Mouse (Mus musculus) myocyte (in vitro differentiated cells): ENCODE measurements around the gene Zc3h15.

ENCODE experiments used
- E2F4 ChIP-seq: IDR thresholded peaks from one replicate; pipeline ENCODE4 v1.6.1; 2011; ENCODE audit warnings: mild to moderate bottlenecking, control low read depth, moderate library complexity; ENCODE audit not compliant: insufficient read depth
- MAX ChIP-seq: IDR thresholded peaks from one replicate; pipeline ENCODE4 v1.6.1; 2011; ENCODE audit warnings: low read depth, mild to moderate bottlenecking, control low read depth
- MYOD1 ChIP-seq, 3 experiments: IDR thresholded peaks; one replicate each; pipeline ENCODE4 v1.6.1; 2011; ENCODE audit warnings: control low read depth in 2 of 3, low read depth in 2 of 3, mild to moderate bottlenecking in 2 of 3, moderate library complexity in 1 of 3; ENCODE audit not compliant: insufficient read length in 2 of 3, control insufficient read depth in 1 of 3
- MYOG ChIP-seq, 3 experiments: IDR thresholded peaks; one replicate each; pipeline ENCODE4 v1.6.1; 2011; ENCODE audit warnings: control low read depth in 2 of 3, low read depth in 2 of 3, mild to moderate bottlenecking in 2 of 3; ENCODE audit not compliant: insufficient read length in 2 of 3, control insufficient read depth in 1 of 3, insufficient read depth in 1 of 3
- POLR2A ChIP-seq: IDR thresholded peaks from one replicate; pipeline ENCODE4 v1.6.1; 2011; ENCODE audit warnings: low read depth, mild to moderate bottlenecking, control low read depth, moderate library complexity; ENCODE audit not compliant: insufficient read length
- POLR2AphosphoS2 ChIP-seq: IDR thresholded peaks from one replicate; pipeline ENCODE4 v1.6.1; 2011; ENCODE audit warnings: low read depth, control low read depth; ENCODE audit not compliant: insufficient read length
- TCF12 ChIP-seq: IDR thresholded peaks from one replicate; pipeline ENCODE4 v1.6.1; 2011; ENCODE audit warnings: mild to moderate bottlenecking, control low read depth; ENCODE audit not compliant: poor library complexity, insufficient read depth, severe bottlenecking
- USF1 ChIP-seq: IDR thresholded peaks from one replicate; pipeline ENCODE4 v1.6.1; 2011; ENCODE audit warnings: low read depth, mild to moderate bottlenecking, control low read depth, moderate library complexity

- TF ChIP-seq TCF12 (no peak), MYOD1 (IDR thresholded peaks at IDR 0.05; ENCODE audit: control insufficient read depth in 1 of 3, insufficient read length in 2 of 3, low read depth in 2 of 3) (no peak), MYOG (IDR thresholded peaks at IDR 0.05; ENCODE audit: control insufficient read depth in 1 of 3, insufficient read depth in 1 of 3, insufficient read length in 2 of 3, low read depth in 2 of 3) (no peak), POLR2A (no peak), USF1 (no peak), MAX (no peak), E2F4 (no peak), POLR2AphosphoS2 (no peak)
Measured at GRCm38 (mm10) chr2:83667430-83667829, 23.2 kb downstream of the Zc3h15 start.
